Mouse (Mus musculus): Measurements from ENCODE around the gene Pole3.

Pole3 gene

GRCm38 (mm10) chr4:62524651-62525488 is at the start of gene Pole3, which contains the start of gene 4933430I17Rik:
Pole3 (minus strand) TSS chr4:62525068.
4933430I17Rik (plus strand) TSS chr4:62525369.
- peak; percentile 99 for DNase-seq

GRCm38 (mm10) chr4:62570029-62570428 is 45.2 kb upstream of the Pole3 start:
- no peak for DNase-seq

GRCm38 (mm10) chr4:62569603-62570002 is 44.7 kb upstream of the Pole3 start:
- DNase-seq: no peak

- DNase-seq: no peak
These were observed 43.5 kb upstream of the Pole3 start for GRCm38 (mm10) chr4:62568359-62568758.

GRCm38 (mm10) chr4:62567696-62568095 is 42.8 kb upstream of the Pole3 start:
- no peak for DNase-seq

DNA sequence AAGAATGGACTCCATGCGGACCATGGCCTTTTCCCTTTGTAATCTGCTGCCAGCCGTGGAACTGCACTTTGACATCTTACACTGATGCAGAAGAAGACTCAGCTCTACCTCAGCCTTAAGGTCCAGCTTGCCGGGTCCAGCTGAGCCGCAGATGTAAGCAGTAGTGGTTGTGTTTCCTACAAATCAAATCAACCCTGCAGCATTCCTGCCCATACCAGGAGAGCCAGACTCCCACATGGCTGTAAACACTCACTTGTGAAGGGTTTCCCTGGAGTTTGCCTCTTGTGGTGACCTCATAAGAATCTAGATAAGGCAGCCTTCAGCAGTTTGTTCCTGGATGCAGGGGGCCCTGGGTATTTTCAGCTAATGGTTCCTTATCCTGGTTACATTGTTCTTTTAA is 41.7 kb upstream of the Pole3 start:
- DNase-seq: no peak

DNA sequence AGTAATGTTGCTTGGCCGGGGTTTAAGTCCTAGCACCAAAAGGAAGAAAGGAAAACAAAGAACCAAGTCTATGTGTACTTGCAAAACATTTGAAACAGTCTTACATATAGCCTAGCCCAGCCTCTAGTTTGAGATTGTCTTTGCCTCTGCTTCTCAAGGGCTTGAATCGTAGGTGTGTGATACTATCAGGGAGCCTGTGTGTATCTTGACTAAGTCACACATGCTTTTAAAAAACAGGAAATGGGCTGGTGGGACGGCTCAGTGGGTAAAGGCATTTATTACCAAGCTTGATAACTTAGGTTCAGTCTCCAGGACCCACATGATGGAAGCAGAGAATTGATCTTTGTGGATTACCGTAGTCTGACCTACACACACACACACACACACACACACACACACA is 37.1 kb upstream of the Pole3 start:
- no peak for DNase-seq

DNA sequence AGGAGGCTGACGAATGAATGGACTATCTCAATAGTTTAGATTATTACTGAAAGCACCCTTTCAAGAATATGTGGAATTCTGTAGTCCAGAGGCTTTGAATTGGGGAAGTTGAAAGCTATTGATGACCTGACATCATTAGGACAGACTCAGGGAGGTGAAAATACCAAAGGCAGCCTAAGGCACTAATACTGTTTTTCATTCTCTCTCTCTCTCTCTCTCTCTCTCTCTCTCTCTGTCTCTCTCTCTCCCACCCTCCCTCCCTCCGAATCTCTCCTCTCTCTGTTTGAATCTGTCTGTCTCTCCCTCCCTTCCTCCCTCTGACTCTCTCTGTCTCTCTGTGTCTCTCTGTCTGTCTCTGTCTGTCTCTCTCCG is 36.7 kb upstream of the Pole3 start:
- DNase-seq: no peak

GRCm38 (mm10) chr4:62560963-62561629 is 36.2 kb upstream of the Pole3 start:
- peak; percentile 86 for DNase-seq

DNA sequence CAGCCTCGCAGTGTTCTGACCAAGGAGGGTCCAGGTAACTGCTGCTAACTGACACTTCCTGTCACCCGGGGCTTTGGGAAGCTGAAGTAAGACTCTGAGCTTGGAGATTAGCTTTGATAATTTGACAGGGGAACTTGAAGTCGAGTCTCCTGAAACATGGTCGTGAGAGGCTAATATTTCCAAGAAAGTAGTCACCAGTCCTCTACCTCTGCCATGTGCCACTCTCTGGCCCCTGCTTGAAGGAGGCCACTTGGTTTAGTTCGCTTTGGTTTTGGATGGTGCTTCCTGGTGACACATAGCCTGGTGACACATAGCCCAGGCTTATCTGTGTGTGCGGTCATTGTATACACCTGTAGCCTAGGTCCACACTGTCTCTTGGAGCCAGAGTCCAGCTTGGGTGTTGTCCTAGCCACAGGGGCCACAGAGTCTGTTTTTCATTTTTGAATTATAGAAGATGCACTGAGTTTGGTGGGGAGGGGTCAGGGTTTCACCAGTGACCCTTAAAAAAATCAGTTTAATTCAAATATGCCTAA is 35.0 kb upstream of the Pole3 start, which contains the start of gene Rgs3:
Gene Rgs3 (plus strand): TSS at position 51 of the 533 bp plus-strand sequence.
- no peak for DNase-seq

- DNase-seq: no peak
These were observed 32.6 kb upstream of the Pole3 start for GRCm38 (mm10) chr4:62557436-62557835.

- DNase-seq: no peak
These were observed 27.1 kb upstream of the Pole3 start for GRCm38 (mm10) chr4:62551966-62552365.

DNA sequence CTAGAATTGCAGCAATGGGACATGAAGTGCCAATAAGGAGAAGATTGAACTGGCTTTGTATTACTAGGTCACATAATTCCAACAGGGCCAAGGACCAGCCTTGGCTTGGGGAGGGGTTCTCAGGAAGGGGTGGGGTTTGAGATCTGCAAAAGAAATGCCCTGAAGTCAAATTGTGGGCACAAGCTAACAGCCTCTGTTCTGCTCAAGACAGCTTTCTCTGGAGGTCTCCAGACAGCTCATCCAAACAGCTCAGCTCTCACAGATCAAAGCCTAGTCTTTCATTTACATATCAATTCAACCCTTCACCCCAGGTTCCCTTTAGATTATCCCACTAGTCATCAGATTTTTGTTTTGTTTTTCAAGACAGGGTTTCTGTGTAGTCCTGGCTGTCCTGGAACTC is 19.9 kb upstream of the Pole3 start:
- no peak for DNase-seq

DNA sequence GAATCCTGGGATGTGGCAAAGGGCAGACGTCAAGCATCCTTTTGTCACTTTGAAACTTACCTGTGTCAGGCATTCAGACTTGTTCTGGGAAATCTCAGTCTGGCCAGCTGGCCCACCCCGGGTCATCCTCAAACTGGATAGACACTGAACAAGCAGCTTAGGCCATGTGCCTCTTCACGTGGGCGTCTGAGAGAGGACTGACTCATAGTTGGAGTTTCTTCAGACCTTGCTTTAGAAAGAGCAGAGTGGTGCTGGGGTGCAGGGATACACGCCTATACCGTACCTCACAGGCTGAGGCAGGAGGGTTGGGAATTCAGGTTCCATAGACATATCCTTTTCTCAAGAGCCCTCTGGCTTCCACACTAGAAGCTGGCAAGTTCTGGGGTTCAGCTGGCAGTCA is 18.9 kb upstream of the Pole3 start:
- DNase-seq: no peak

DNA sequence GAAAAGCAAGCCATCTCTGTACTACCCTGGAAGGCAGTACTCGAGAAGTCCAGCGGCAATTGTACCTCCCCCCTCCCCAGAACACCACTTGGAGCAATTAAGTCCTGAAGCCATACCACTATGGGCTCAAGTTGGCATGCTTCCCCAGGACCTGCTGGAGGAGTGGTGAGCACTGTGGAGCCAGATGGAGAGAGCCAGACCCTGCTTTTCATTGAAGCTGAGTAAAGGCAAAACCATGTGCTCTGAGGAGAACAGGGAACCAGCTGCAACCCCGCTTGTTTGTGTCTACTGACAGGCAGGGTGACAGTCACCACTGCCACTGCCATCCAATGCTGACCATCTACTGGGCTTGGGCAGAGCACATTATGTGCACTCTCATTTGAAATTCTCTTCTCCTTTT is 16.9 kb upstream of the Pole3 start:
- DNase-seq: no peak

DNA sequence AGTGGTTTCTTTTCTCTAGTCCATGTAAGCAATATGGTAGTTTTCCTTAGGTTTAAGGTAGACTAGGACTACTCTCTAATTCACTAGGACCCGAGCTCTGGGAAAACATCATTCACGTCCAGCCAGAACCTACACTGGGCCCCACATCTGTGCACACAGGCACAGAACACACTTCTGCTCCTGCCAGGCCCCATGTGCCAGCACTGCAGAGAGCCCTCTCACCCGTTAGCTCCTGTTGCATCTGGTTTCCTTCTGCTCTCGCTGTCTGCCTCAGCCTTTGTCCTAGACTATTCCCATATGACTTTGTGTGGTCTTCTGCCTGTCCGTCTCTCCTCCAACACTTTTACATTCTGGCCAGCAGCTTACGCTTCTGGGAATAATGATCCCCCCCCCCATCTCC is 8.9 kb upstream of the Pole3 start:
- DNase-seq: no peak

DNA sequence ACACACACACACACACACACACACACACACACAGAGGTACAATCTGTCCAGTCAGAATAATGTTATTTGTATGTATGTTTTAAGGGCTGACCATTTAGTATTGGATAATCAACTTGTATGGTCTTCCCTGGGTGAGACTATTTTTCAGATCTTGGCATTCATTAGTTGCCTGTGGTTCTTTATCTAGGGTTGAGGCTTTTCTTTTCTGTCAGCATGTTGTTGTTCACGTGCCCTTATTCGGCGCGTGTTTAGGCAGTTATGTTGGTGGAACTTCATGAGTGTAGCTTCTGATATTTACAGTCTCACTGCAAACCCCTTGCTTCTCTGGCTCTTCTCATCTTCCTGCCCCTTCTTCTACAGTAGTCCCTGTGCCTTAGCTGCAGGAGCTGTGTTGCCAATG is 2.8 kb upstream of the Pole3 start:
- DNase-seq: no peak

DNA sequence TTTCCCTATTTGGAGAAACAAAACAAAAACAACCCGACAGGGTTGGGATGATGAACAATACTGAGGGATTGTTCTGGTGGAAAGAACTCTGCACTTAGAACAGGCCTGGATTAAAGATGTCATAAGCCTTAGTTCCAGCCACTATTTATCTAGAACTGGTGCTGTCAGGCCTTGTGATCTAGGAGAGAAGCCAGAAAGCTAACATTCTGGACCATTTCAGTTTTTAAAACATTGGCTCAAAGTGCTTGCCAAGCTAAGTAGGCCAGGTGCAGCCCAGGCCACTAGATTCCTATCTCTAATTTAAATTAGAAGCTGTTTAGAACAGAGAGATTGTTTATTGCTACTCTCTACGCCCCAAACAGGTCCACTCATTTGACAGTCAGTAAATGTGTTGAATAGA is 1.4 kb upstream of the Pole3 start:
- DNase-seq: no peak

GRCm38 (mm10) chr4:62525489-62525811 is 582 bp upstream of the Pole3 start:
- DNase-seq: no peak

DNA sequence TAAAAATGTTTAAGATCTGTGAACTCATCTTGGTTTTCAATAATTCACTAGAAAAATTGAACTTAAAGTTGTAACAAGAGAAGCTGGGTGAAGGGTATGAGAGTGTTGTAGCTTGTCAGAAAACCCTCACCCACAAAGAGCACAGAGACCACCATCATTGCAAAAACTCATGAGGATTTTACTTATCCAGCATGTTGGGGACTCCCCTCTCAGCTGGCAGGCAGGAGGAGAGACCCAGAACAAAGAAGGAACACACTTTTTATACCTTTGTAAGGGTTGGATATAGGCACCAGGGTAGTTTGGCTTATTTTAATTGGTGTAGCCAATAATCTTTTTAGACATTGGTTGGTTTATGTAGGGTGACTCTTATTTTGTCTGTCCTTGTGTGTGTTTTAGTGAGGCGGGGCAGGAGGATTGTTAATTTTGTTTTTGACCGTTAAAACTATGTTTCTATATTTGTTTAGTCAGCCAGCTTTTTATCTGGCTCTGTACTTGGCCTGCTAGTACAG is 3.9 kb downstream of the Pole3 start:
- no peak for DNase-seq

GRCm38 (mm10) chr4:62519849-62520233 is 5.0 kb downstream of the Pole3 start, which contains the start of gene Alad:
Alad (minus strand) TSS chr4:62519918.
- DNase-seq: peak; percentile 90

GRCm38 (mm10) chr4:62519122-62519848 is 5.6 kb downstream of the Pole3 start:
- no peak for DNase-seq

GRCm38 (mm10) chr4:62518416-62519121 is 6.3 kb downstream of the Pole3 start:
- peak; percentile 50 for DNase-seq
